Mouse (Mus musculus): ENCODE results near the gene Trim71. TPM values are rescaled to one million over a fixed set of nuclear protein-coding genes. Genes with fewer than 3 reads are reported as not detected.

Gene Trim71
- total RNA-seq, 1 experiment from 2014 or later: not detected

- ATAC-seq (ENCODE audit: extremely low read depth, insufficient number of reproducible peaks, low FRiP score, poor library complexity, severe bottlenecking): no peak
Observed at GRCm38 (mm10) chr9:114560771-114561670, 3.1 kb downstream of the Trim71 start.

- no peak for ATAC-seq (ENCODE audit: extremely low read depth, insufficient number of reproducible peaks, low FRiP score, poor library complexity, severe bottlenecking)
Observed at GRCm38 (mm10) chr9:114560141-114560540, 4.0 kb downstream of the Trim71 start.

- no peak for ATAC-seq (ENCODE audit: extremely low read depth, insufficient number of reproducible peaks, low FRiP score, poor library complexity, severe bottlenecking)
Observed at GRCm38 (mm10) chr9:114557086-114557485, 7.1 kb downstream of the Trim71 start.

GRCm38 (mm10) chr9:114556276-114556855 is 7.8 kb downstream of the Trim71 start:
- no peak for ATAC-seq (ENCODE audit: extremely low read depth, insufficient number of reproducible peaks, low FRiP score, poor library complexity, severe bottlenecking)

- no peak for ATAC-seq (ENCODE audit: extremely low read depth, insufficient number of reproducible peaks, low FRiP score, poor library complexity, severe bottlenecking)
Observed at GRCm38 (mm10) chr9:114554355-114554979, 9.7 kb downstream of the Trim71 start.

GRCm38 (mm10) chr9:114553828-114554227 is 10.3 kb downstream of the Trim71 start:
- no peak for ATAC-seq (ENCODE audit: extremely low read depth, insufficient number of reproducible peaks, low FRiP score, poor library complexity, severe bottlenecking)

GRCm38 (mm10) chr9:114550033-114550432 is 14.1 kb downstream of the Trim71 start:
- ATAC-seq (ENCODE audit: extremely low read depth, insufficient number of reproducible peaks, low FRiP score, poor library complexity, severe bottlenecking): no peak

GRCm38 (mm10) chr9:114549117-114549516 is 15.1 kb downstream of the Trim71 start:
- ATAC-seq (ENCODE audit: extremely low read depth, insufficient number of reproducible peaks, low FRiP score, poor library complexity, severe bottlenecking): no peak

GRCm38 (mm10) chr9:114548496-114548895 is 15.7 kb downstream of the Trim71 start:
- ATAC-seq (ENCODE audit: extremely low read depth, insufficient number of reproducible peaks, low FRiP score, poor library complexity, severe bottlenecking): no peak

GRCm38 (mm10) chr9:114547643-114548077 is 16.5 kb downstream of the Trim71 start:
- no peak for ATAC-seq (ENCODE audit: extremely low read depth, insufficient number of reproducible peaks, low FRiP score, poor library complexity, severe bottlenecking)

- ATAC-seq (ENCODE audit: extremely low read depth, insufficient number of reproducible peaks, low FRiP score, poor library complexity, severe bottlenecking): no peak
Observed at GRCm38 (mm10) chr9:114546765-114547164, 17.4 kb downstream of the Trim71 start.

- ATAC-seq (ENCODE audit: extremely low read depth, insufficient number of reproducible peaks, low FRiP score, poor library complexity, severe bottlenecking): no peak
Observed at GRCm38 (mm10) chr9:114544754-114545393, 19.3 kb downstream of the Trim71 start.

- no peak for ATAC-seq (ENCODE audit: extremely low read depth, insufficient number of reproducible peaks, low FRiP score, poor library complexity, severe bottlenecking)
Observed at GRCm38 (mm10) chr9:114543882-114544753, 20.1 kb downstream of the Trim71 start.

GRCm38 (mm10) chr9:114541279-114541741 is 22.9 kb downstream of the Trim71 start:
- no peak for ATAC-seq (ENCODE audit: extremely low read depth, insufficient number of reproducible peaks, low FRiP score, poor library complexity, severe bottlenecking)

- no peak for ATAC-seq (ENCODE audit: extremely low read depth, insufficient number of reproducible peaks, low FRiP score, poor library complexity, severe bottlenecking)
Observed at GRCm38 (mm10) chr9:114538996-114539563, 25.1 kb downstream of the Trim71 start.

GRCm38 (mm10) chr9:114536628-114537027 is 27.5 kb downstream of the Trim71 start:
- ATAC-seq (ENCODE audit: extremely low read depth, insufficient number of reproducible peaks, low FRiP score, poor library complexity, severe bottlenecking): no peak

- no peak for ATAC-seq (ENCODE audit: extremely low read depth, insufficient number of reproducible peaks, low FRiP score, poor library complexity, severe bottlenecking)
Observed at GRCm38 (mm10) chr9:114534747-114535517, 29.2 kb downstream of the Trim71 start.
